Comparison of ENCODE assay signal across 7 mouse cellular contexts in genomic region chr13:81760379-81760778, GRCm38 (mm10). TPM values are rescaled to one million over a fixed set of nuclear protein-coding genes. Genes with fewer than 3 reads are reported as not detected.
DNase-seq lines count a peak whose midpoint lies in the region; ATAC-seq and TF ChIP-seq lines count a peak whose summit lies in the region.

No protein-coding gene starts in this region.

- 40% methylated on average over 3 of the region's 3 CpGs for WGBS in hindbrain, embryonic 14.5 days
- 33% methylated on average over 3 of the region's 3 CpGs for WGBS in limb, embryonic 14.5 days
- 30% methylated on average over 3 of the region's 3 CpGs for WGBS in neural tube, embryonic 12.5 days

- H3K27ac ChIP-seq in hindbrain, embryonic 14.5 days, result no peak overlapping the region
- H3K27ac ChIP-seq in limb, embryonic 14.5 days (replicated peaks; ENCODE audit: low read depth, low read length), result no peak overlapping the region
- no peak overlapping the region for H3K27ac ChIP-seq in neural tube, embryonic 12.5 days

- H3K27me3 ChIP-seq in hindbrain, embryonic 14.5 days (ENCODE audit: control insufficient read depth, insufficient read depth, low read length), result no peaks in the 10 kb centered on the region
- no peaks in the 10 kb centered on the region for H3K27me3 ChIP-seq in limb, embryonic 14.5 days (ENCODE audit: control insufficient read depth, insufficient read depth, low read length)
- no peaks in the 10 kb centered on the region for H3K27me3 ChIP-seq in neural tube, embryonic 12.5 days (replicated peaks)

- H3K4me3 ChIP-seq in hindbrain, embryonic 14.5 days (replicated peaks; ENCODE audit: low read length), result no peak overlapping the region
- H3K4me3 ChIP-seq in limb, embryonic 14.5 days (replicated peaks; ENCODE audit: low read length), result no peak overlapping the region
- no peak overlapping the region for H3K4me3 ChIP-seq in neural tube, embryonic 12.5 days

- no peak for TF ChIP-seq POLR2A in limb, embryonic 14.5 days (IDR thresholded peaks at IDR 0.05; ENCODE audit: borderline replicate concordance, extremely low read depth, insufficient read depth, insufficient read length)

- H3K36me3 ChIP-seq in hindbrain, embryonic 14.5 days (replicated peaks; ENCODE audit: control insufficient read depth, insufficient read depth), result no peaks in the 10 kb centered on the region
- no peaks in the 10 kb centered on the region for H3K36me3 ChIP-seq in limb, embryonic 14.5 days (ENCODE audit: control insufficient read depth, insufficient read depth, low read length)
- H3K36me3 ChIP-seq in neural tube, embryonic 12.5 days, result no peaks in the 10 kb centered on the region

- H3K9me3 ChIP-seq in hindbrain, embryonic 14.5 days (ENCODE audit: control insufficient read depth, low read length), result no peaks in the 10 kb centered on the region
- H3K9me3 ChIP-seq in limb, embryonic 14.5 days (ENCODE audit: control insufficient read depth, low read length), result no peaks in the 10 kb centered on the region
- H3K9me3 ChIP-seq in neural tube, embryonic 12.5 days, result no peaks in the 10 kb centered on the region

- no peak overlapping the region for H3K9ac ChIP-seq in hindbrain, embryonic 14.5 days
- H3K9ac ChIP-seq in limb, embryonic 14.5 days (ENCODE audit: low read depth, low read length, severe bottlenecking), result no peak overlapping the region
- no peak overlapping the region for H3K9ac ChIP-seq in neural tube, embryonic 12.5 days

- DNase-seq in ovary, postnatal 14 days (ENCODE audit: low spot score), result peak; percentile 50
- no peak for DNase-seq in ovary, postnatal 10 days (ENCODE audit: low spot score)
- DNase-seq in R1 (ENCODE audit: low read depth, low spot score), result peak; percentile 73
- peak; percentile 63 to 76 for DNase-seq in cerebellum, postnatal 14 days
- DNase-seq in hindbrain, embryonic 14.5 days (ENCODE audit: low spot score), result peak; percentile 77
- peak; percentile 29 for DNase-seq in limb, embryonic 14.5 days (ENCODE audit: low spot score)

- peak; percentile 44; the same call in 1 of the 2 replicates for ATAC-seq in hindbrain, embryonic 14.5 days (ENCODE audit: low FRiP score)
- peak; percentile 53; the same call in 1 of the 2 replicates for ATAC-seq in limb, embryonic 14.5 days (ENCODE audit: low FRiP score, low read depth)
- ATAC-seq in neural tube, embryonic 12.5 days (ENCODE audit: low FRiP score, low read depth), result peak; percentile 55

- no peaks in the 10 kb centered on the region for H3K4me1 ChIP-seq in hindbrain, embryonic 14.5 days (replicated peaks; ENCODE audit: control insufficient read depth, insufficient read depth, low read length)
- no peaks in the 10 kb centered on the region for H3K4me1 ChIP-seq in limb, embryonic 14.5 days (ENCODE audit: control insufficient read depth, insufficient read depth, low read length)
- H3K4me1 ChIP-seq in neural tube, embryonic 12.5 days, result no peaks in the 10 kb centered on the region

- no peak overlapping the region for H3K4me2 ChIP-seq in hindbrain, embryonic 14.5 days (replicated peaks)
- H3K4me2 ChIP-seq in limb, embryonic 14.5 days (replicated peaks; ENCODE audit: low read depth, low read length, severe bottlenecking), result no peak overlapping the region
- H3K4me2 ChIP-seq in neural tube, embryonic 12.5 days (replicated peaks), result no peak overlapping the region

RNA-seq across cellular contexts. Expression of gene Cetn3, which starts 22.5 kb away (rescaled TPM):
- polyA plus RNA-seq in hindbrain, embryonic 14.5 days (2014; fragmentation: Nextera tagmentation; extraction: Ambion mirVana), result 232 and 250 TPM in 2 replicates
- polyA plus RNA-seq in limb, embryonic 14.5 days (2012; rRNA removed), result 87.5 and 200 TPM in 2 replicates
- polyA plus RNA-seq in limb, embryonic 14.5 days (2014; fragmentation: Nextera tagmentation; extraction: Ambion mirVana), result 250 and 262 TPM in 2 replicates
- 226 and 269 TPM in 2 replicates for polyA plus RNA-seq in neural tube, embryonic 12.5 days (2016; fragmentation: Nextera tagmentation; extraction: Ambion mirVana)

RNA-seq across cellular contexts. Expression of gene Mblac2, which starts 49.2 kb away (rescaled TPM):
- 49.2 and 51.1 TPM in 2 replicates for polyA plus RNA-seq in hindbrain, embryonic 14.5 days (2014; fragmentation: Nextera tagmentation; extraction: Ambion mirVana)
- 4.9 and 5.4 TPM in 2 replicates for polyA plus RNA-seq in limb, embryonic 14.5 days (2012; rRNA removed)
- 12.4 and 14.1 TPM in 2 replicates for polyA plus RNA-seq in limb, embryonic 14.5 days (2014; fragmentation: Nextera tagmentation; extraction: Ambion mirVana)
- 15.2 and 17.8 TPM in 2 replicates for polyA plus RNA-seq in neural tube, embryonic 12.5 days (2016; fragmentation: Nextera tagmentation; extraction: Ambion mirVana)

RNA-seq across cellular contexts. Expression of gene Polr3g, which starts 49.6 kb away (rescaled TPM):
- polyA plus RNA-seq in hindbrain, embryonic 14.5 days (2014; fragmentation: Nextera tagmentation; extraction: Ambion mirVana), result 3.8 and 5.0 TPM in 2 replicates
- 12.2 and 15.0 TPM in 2 replicates for polyA plus RNA-seq in limb, embryonic 14.5 days (2012; rRNA removed)
- 29.9 and 31.1 TPM in 2 replicates for polyA plus RNA-seq in limb, embryonic 14.5 days (2014; fragmentation: Nextera tagmentation; extraction: Ambion mirVana)
- 11.3 and 11.4 TPM in 2 replicates for polyA plus RNA-seq in neural tube, embryonic 12.5 days (2016; fragmentation: Nextera tagmentation; extraction: Ambion mirVana)
